Mouse (Mus musculus) embryonic fibroblast, embryonic 13.5 days (primary cell): ENCODE results near the gene Supt3.

Source experiments
- CTCF ChIP-seq: IDR thresholded peaks from 2 replicates; pipeline ENCODE4 v1.5.1; 2011; ENCODE audit warnings: mild to moderate bottlenecking, control low read depth, low read length, moderate library complexity, borderline replicate concordance; ENCODE audit not compliant: insufficient read depth
- POLR2A ChIP-seq: IDR thresholded peaks from 2 replicates; pipeline ENCODE4 v1.6.1; 2011; ENCODE audit warnings: low read depth, mild to moderate bottlenecking, control low read depth, low read length, moderate library complexity

- TF ChIP-seq POLR2A: no peak
- no peak for TF ChIP-seq CTCF
These were observed 4.4 kb upstream of the Supt3 start for GRCm38 (mm10) chr17:44772576-44772975.
